Mouse (Mus musculus): ENCODE data around the gene Kcnc3.
A peak's percentile ranks its signal among the peaks of the same experiment; 100 is the strongest.

The Kcnc3 gene

DNA sequence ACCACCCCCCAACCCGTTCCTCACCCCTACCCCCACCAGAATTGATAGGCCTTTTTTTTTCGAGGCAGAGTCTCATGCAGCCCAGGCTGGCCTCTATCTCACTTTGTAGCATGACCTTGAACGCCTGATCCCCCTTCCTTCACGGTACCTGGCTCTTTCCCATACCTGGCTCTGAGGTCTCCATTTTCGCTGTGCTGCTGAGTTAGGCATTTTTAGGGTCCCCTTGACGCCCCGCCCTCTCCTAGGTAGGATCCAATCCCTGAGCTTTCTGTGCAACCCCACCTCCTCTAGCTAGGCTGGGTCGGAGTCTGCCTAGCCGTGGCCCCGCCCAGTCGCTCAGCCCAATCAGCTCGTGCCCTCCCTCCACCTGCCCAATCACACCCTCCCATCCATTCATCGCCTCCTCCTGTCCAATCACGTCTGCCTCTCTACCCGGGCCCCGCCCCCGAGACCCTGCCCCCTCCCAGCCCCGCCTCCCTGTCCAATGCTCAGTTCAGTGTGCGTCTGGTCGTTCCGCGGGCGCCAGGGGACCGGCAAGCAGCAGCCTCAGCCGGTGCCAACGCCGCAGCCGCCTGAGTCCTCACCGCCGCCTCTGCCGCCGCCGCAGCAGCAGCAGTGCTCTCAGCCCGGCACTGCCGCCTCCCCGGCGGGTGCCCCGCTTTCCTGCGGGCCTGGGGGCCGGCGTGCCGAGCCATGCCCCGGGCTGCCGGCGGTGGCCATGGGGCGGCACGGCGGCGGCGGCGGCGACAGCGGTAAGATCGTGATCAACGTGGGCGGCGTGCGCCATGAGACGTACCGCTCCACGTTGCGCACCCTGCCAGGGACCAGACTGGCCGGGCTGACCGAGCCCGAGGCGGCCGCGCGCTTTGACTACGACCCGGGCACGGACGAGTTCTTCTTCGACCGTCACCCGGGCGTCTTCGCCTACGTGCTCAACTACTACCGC is at the start of gene Kcnc3:
Gene Kcnc3 (plus strand): TSS at position 263 of the 946 bp plus-strand sequence.
- DNase-seq (ENCODE audit: low read depth, low spot score): peak; percentile 94

DNA sequence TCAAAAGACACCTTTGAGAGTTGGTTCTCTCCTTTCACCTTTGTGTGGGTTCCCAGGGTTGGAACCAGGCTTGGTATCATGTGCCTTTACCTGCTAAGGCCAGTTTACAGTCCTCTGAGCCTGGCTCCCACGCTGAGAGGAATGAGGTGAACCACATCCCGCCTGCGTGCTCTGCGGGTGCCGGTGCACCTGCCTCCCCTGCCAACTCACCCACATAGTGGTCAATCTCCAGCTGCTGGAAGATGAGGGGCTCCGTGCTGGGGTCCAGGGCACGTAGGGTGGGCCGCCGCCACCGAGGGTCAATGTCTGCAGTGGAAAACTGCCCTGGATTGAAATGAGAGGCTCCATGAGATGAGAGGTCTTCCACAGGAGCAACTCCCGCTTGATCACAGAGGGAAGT is 47.9 kb upstream of the Kcnc3 start:
- DNase-seq (ENCODE audit: low read depth, low spot score): no peak

DNA sequence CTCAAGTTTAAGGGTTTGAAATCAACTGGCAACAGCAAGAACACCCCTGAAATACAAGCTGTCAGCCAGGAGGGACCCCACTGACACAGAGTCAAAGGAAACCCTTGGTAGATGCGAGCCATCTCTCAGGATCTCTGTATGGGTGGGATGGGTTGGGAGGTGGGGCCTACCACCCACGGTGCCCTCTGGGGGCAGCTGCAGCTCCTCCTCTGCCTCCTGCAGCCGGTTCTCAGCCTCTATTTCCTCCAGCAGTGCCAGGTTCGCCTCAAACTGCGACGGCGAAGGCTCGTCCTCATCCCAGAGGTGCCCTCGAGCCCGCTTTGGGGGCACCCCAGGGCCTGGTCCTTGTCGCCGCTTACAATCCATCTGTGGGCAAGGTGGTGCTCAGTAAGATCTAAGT is 47.4 kb upstream of the Kcnc3 start:
- no peak for DNase-seq (ENCODE audit: low read depth, low spot score)

DNA sequence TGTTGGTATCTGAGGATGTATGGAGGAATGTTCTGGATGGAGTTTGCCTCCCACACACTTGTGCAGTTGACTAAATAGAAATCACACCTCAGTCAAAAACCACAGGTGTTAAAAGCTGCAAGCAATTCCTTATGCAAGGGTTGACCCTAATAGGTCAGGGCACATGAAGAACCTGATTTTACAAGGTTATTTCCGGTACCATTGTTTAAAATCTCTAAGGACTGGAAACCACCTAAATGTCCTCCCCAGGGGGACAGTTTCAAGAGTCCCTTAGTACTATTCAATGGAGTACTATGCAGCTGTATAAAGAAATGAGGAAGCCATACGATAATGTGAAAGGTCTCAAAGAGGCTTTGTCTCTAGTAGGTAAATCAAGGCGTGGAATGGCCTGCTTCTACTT is 44.2 kb upstream of the Kcnc3 start:
- DNase-seq (ENCODE audit: low read depth, low spot score): no peak

DNA sequence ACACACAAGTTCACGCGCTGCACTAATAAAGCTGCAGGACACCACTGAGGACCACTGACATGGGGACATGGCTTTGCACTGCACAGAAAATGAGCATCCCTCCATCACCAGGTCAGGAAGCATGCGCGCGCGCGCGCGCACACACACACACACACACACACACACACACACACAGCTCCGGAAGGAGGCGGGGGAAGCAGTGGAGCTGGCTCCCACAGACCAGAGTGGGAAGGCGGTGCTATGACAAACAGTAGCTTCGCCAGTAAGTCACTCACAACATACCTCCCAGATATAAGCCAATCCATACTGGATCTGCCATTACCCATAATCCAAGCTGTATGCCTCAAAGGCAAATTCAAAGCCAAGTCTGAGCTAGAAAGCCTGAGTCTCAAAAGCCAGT is 43.4 kb upstream of the Kcnc3 start:
- no peak for DNase-seq (ENCODE audit: low read depth, low spot score)

DNA sequence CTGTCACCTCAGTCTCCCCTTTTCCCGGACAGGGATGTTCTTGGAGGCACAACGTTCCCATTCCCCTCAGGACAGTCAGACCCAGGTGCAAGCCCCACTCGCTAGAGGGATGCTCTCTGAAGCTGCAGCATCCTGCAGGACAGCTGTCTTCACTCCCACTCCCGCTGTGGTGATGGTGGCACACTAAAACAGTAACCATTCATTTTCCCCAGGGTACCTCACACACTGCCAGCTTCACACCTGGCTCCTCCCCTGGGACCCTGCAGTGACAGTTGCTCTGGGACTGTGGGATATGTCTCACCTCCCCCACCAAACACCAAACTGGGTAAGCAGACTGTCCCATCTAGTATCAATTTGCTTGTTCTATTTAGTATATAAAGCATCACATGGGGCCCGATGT is 42.7 kb upstream of the Kcnc3 start:
- DNase-seq (ENCODE audit: low read depth, low spot score): no peak

DNA sequence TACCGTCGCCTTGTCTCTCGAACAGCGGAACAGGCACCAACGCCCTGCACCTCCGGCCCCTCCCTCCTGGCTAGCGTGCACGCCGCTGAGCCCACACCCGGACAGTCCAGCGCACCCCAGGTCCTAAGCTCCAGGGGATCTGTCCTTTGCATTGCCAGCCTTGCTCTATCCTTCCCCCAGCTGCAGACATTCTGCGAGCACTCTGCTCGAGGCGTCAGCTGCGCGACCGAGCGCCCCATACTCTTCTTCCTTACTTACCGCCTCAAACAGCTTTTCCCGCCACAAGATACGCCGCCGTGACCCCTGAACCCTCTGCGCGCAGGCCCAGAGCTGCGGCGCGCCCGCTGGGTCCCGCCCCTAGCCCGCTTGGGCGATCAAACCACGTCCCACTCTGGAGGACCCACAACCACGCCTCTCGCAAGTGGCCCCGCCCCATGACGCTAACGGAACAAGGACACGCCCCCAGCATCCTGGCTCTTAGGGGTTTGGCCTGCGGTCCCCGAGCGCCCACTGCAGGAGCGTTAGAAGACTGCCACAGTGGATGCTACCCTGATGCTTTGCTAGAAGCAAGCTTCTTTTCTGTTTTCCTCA is 41.9 kb upstream of the Kcnc3 start, which contains the start of gene Pold1:
Gene Pold1 (minus strand): TSS at position 353 of the 591 bp plus-strand sequence.
- peak; percentile 99 for DNase-seq (ENCODE audit: low read depth, low spot score)

DNA sequence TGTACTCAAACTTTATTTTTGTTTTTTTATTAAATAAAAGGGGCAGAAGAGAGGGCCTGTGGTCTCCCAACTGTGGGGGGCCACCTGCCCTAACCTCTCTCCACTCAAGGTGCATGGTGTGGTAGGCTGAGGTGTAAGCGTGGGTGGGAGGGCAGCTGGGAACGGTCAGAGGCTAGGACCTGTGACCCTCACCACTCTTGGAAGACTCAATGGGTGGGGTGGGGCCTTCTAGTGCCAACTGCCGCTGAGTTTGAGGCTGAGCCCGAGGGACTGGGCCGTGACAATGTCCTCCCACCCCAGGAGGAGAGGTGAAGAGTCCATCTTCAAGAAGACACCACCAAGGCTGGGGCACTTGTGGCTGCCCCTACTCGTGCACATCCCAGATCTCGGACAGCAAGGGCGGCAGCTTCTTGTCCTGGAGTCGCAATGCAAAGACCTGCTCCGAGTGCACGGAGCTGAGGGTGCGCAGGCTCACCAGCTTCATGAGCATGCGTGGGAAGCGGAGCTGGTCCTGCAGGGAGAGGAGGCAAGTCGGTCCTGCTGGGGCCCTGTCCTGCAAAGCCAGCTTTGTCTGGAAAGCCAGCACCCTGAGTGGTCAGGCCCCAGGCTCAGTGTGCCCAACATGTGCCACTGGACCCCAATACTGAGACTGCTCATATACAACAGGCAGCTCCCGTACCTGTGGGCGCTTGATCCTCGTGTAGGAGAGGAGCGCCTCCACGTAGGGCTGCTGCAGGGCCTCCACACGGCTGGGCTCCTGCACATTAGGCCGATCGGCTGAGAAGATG is 40.6 kb upstream of the Kcnc3 start:
- no peak for DNase-seq (ENCODE audit: low read depth, low spot score)

DNA sequence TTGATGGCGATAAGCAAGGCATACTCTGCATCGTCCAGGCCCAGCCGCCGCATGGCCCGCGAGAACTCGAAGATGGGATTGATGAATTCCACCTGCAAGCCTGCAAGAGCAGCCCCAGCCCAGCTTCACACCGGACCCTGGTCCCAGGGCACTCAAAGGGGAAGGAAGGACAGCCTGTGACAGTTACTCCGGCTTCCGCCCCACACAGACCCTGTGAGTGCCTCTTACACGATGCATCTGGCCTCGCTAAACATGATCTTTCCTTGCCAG is 40.1 kb upstream of the Kcnc3 start:
- DNase-seq (ENCODE audit: low read depth, low spot score): no peak

DNA sequence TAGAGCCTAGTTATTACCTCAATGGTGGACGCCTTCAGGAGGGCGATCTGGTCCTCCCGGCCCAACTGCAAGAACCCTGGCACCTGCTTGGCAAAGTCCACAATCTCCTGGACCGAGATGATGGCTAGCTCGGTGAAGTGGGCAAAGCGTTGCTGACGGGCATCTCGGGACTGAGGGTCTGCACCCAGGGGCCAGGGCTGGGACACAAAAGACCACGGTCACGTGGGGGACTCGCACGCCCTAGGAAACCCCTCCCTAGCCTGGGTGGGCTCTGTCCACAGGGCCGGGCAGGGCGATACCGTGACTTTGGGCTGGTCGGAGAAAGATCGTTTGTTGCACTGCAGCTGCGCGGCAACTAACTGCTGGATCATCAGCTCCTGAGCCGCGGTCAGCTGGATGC is 39.2 kb upstream of the Kcnc3 start:
- no peak for DNase-seq (ENCODE audit: low read depth, low spot score)

DNA sequence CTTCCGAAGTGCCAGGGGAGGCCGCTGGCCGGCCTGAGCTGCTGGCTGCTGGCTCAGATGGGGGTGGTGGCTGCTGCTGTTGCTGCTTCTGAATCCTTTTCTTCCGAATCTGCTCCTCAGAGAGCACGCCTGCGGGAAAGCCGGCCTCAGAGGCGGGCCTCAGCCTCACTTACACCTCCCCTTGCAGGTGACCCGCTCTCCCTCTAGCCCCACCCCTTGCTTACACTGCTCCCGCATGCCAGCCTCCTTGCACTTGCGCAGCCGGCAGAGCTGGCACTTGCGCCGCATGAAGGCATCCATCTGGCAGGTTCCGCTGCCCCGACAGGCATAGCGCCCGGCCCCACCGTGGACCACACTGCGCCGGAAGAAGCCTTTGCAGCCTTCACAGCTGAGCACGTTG is 38.7 kb upstream of the Kcnc3 start:
- no peak for DNase-seq (ENCODE audit: low read depth, low spot score)

DNA sequence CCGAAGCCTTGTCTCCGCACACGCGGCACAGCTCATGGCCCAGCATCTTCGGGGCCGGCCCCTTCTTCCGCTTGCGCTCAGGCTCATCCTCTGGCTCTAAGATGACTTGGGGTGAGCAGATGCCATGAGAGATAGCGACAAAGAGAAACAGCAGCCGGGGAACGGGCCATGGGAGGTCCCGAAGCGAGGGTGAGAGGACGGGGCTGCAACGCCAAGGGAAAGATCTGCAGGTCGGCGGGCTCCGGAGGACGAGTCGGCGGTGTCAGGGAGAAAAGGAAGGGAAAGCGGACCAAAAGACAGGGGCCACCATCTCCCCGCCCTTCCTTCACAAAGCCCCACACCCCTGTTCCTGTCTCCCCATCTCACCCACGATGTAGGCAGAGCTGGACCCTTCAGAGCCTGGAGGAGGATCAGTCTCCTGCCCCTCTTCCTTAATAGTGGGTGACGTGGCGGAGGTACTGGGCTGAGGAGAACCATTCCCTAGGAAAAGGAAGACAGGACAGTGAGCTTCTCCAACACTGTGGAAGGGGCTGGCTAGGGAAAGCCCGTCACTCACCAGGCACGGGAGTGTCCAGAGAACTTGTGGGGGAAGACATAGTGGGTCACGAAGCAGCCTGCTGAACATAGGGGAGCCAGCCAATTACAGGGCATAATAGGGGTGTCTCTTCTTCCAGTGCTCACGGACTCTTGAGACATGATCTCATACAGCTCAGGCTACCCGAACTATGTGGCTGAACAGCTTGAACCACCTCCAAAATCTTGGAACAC is 38.1 kb upstream of the Kcnc3 start:
- DNase-seq (ENCODE audit: low read depth, low spot score): no peak

DNA sequence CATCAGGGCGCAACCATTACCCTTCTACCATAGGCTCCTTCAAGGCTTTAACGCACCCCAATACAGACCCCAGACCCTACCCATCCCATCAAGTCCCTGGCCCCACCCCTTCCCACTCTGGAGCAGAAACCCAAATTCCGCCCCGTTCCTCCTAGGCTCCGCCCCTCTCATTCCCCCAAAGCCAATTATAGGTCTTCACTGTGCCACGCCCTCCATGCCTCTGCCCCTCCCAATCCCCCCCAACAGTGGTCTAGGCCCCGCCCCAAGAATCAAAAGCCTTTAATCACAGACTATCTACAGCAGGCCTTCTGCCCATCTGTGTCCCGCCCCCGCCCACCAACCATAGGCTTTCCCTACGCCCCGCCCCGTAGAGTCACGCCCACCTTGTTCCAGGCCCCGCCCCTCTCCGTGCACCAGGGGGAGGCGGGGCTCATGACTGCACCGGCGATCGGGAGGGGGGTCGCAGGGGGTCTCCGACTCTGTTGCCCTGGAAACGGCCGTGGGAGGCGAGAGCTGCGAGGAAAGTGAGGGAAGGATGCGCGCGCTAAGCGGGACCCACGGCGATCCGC is 37.2 kb upstream of the Kcnc3 start:
- peak; percentile 87 for DNase-seq (ENCODE audit: low read depth, low spot score)

DNA sequence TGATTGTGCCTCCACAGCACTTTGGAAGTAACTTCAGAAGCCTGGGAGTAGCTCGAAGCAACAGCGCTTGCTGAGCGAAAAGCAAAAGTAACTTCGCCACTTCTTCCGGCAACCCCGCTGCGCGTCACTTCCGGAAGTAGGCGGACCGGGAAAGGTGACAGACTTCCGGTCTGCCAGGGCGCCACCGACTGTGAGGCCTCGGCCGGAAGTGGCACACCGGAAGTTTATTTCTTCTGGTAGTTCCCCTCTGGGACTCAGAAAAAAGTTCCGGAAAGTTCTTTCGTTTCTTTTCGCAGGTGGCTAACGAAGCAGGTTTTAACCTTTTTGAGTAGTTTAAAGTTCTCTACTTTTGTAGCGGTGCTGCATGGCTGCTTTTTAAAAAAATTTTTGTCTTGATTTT is 36.6 kb upstream of the Kcnc3 start, which contains the start of gene Nr1h2:
Gene Nr1h2 (minus strand): TSS at position 126 of the 400 bp plus-strand sequence.
- DNase-seq (ENCODE audit: low read depth, low spot score): peak; percentile 96

DNA sequence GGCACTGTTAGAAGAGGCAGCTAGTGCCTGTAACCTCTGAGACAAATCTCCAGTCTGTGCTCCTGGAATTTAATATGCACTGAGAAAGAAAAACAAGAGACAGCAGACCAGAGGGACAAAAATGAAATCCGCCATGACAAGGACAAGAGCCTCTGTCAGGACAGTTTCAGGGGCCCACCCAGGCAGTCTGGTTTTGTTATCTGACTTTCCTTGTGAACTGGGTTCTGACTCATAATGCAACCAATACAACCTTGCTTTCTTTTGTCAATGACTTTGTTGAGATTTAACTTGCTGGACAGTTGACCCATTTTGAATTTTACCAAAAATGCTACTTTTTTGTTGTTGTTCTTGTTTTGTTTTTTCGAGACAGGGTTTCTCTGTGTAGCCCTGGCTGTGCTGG is 32.8 kb upstream of the Kcnc3 start:
- DNase-seq (ENCODE audit: low read depth, low spot score): no peak

DNA sequence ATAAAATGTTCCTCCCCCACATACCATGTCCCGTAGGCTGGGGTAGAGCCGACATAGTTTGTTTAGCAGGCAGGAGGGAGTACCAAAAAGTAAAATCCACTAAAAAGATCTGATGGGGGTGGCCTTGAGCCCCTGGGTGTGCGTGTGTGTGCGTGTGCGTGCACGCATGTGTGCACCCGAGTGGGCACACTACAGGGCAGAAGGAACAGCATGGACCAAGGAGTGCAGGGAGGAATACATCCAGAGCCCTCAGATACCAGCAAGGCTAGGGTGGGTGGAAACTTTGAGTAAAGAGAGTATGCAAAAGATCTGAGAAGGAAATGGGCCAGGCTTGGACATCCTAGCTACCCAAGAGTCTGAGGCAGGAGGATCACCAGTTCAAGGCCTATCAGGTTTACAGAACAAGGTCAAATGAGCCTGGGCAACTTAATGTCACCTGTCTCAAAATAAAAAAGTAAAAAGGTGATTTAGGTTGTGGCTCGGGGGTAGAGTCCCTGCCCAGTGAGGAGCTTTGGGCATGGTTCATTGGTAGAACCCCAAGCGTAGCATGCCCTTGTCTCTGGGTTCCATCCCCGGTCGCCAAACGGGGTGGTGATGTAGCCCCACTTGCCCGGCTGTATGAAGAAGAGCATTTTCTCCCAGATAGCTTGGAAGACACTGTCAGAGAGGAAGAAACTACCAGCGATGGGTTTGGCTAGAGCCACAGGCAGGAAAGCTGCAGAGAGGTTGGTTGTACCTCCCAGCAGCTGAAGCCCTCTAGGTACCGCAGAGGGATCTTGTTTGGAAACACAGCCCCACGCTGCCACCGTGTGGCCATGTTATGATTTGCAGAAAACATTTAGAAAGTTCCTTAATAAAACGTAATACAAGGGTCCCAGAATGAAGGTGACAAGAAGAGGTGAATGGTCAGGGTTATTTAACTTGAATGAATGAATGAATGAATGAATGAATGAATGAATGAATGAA is 29.7 kb upstream of the Kcnc3 start:
- peak; percentile 89 for DNase-seq (ENCODE audit: low read depth, low spot score)

DNA sequence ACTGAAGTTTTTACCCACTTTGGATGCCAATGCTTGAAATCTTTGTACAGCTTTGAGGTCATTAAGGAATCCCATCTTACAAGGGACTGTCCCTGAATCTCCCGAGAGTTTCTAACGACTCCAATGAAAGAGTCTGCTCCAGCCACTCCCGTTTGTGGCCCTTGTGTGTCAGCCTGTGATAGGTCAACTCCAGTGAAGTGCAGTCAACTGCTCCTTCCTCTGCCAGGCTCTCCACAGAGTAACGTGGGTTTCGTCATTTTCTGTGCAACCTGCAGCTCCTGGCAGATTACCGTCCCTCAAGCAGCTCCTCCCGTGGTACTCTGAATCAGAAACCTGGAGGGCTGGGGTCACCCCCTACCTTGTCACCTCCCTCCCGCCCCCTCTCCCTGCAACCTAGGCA is 27.2 kb upstream of the Kcnc3 start:
- no peak for DNase-seq (ENCODE audit: low read depth, low spot score)

DNA sequence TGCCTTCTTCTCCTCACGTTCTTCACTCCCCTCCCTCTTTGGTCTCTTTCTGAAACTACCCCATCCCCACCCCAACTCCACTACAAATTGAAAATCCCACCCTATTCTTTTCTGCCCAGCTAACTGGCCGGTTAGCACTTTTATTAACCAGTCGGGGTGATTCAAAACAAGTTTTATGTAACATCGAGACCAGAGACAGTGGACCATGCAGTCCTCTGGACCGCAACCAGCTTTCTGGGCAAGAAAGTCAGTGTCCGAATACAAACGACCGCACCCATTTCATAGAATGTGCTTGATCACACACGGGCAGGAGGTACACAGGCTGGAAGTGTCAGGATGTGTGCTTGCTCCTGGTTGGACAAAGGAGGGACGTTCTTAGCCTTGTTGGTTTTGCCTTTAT is 26.0 kb upstream of the Kcnc3 start:
- no peak for DNase-seq (ENCODE audit: low read depth, low spot score)

DNA sequence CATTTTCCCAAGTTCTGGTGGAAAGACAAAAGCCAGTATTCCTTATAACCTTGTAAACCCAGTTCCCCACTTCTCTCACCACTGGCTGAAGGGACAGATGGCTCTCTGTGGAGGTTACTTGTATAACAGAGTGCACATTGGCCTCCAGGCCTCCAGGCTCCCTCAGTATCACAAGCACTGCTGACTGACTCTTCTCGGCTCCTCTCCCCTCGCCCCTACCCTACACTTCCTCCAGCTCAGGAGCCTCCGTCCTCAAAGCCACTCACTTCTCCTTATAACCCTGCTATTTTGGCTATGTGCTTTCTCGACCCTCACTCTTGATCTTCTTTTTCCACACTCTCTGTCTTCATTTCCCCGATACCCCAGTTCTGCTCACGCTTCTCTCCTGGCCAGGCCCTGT is 25.1 kb upstream of the Kcnc3 start:
- no peak for DNase-seq (ENCODE audit: low read depth, low spot score)

DNA sequence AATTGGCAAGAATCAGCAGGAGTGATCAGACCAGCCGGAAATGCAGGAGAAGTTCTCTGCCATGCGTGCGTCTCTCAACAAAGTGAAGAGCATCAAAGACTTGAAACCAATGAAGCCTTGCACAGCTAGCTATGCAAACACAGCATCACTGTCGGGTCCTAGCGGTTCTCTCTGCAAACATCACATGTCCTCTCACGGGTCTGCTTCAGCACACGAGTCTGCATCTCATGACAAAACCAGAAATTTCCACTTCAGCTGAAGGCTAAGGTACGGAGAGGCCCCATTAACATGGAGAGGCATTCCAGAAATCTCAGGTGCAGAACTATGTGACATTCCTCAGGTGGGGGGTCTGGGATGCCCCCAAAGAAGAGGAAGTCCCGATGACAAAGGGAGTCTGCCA is 21.7 kb upstream of the Kcnc3 start:
- no peak for DNase-seq (ENCODE audit: low read depth, low spot score)

Measured in forelimb bud, embryonic 11.5 days (tissue).